Mouse (Mus musculus) kidney, postnatal 10 days (tissue): Measurements from ENCODE around the gene Lgals8.
"Not testable (repeated sequence)": the region's sequence is repeated elsewhere in the genome, so short reads cannot be mapped to it uniquely, and the experiment has no call there.

ENCODE experiments used
- DNase-seq: peaks from one replicate; pipeline ENCODE4 v3.0.0; 2021; ENCODE audit warnings: mixed read lengths

The Lgals8 gene

DNA sequence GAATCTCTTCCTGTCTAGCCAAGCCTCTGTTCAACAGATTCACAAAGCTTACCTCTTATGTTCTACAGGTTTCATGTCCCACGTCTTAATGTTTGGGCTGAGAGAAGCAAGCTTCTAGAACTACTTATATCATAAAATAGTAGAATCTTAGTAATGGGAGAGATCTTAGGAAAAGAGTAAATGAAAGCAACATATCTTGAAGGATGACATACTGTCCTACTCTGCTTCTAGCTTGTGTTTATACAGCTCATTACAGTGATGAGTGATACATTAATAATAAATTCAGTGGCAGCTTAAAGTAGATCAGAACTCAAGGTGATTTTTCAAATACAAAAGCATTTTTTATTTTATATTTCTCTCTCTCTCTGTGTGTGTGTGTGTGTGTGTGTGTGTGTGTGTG lies at the start of gene Lgals8:
Gene Lgals8 (minus strand): TSS at position 101 of the 400 bp plus-strand sequence.
- DNase-seq: no peak

DNA sequence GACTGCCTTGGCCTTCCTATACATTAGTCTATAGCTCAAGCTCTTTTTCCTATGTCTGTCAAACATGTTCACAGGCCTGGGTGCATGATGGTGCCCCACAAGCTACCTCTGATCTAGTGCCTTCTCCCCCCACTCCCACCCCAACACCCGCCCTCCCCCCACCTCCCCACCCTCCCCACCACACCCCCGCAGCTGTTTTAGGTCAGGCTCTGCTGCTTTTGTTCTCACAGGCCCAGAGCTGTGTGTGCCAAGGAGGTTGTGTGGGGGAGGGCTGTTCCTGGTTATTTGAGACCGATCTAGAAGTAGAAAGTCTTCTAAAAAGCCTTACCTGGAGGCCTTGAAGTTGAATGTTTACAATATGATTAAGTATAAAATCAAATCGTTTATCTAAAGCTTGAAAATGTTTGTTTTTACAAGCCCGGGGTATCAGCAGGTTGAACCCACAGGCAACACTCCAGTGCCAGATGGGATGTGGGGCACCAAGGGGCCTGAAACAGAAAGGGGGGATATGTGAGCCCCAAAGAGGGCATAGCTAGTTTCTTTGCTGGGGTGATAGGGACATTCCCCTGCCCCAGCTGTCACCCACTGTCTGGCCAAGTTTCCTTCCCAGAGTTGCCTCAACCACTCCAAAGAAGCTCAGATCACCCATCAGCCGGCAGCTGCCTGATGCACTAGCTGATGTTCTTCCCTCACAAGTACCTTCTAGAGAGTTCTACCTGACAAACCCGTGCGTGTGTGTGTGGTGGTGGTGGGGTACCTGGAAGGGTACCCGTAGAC lies 46.6 kb upstream of the Lgals8 start:
- no peak for DNase-seq

DNA sequence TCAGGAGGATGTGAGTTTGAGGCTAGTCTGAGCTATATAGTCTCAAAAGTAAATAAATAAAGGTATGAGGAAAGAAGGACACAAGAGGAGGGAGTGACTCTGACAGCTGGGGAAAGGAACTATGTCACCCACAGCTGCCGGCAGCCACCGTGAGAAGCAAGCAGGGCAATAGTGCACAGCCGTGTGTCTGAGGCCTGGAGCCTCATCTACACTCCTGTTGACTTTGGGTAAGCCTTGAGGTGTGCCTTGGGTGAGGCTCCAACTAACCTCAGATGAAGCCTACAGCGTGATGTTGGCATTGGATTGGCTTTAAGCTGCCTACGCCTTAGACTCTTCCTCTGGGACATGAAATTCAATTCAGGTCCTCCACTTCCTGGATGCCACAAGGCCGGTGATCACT lies 45.3 kb upstream of the Lgals8 start:
- DNase-seq: no peak

DNA sequence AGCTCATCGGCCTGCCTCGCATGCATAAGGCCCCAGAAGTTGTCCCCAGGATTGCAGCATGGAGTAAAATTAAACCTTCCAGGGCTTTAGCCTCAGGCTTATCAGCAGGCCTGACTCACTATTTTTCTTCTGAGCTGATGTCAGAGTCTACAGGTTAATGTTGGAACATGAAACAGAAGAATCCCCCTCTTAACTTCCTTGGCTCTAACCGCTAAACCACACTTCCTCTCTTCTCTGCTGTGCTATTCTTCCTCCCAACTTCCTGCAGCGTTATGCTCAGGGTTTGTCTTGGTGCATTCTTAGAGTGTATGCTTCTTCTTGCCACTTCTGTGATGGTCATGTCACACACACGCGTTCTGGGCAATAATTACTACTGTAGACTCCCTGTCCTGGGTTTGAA lies 42.7 kb upstream of the Lgals8 start:
- no peak for DNase-seq

DNA sequence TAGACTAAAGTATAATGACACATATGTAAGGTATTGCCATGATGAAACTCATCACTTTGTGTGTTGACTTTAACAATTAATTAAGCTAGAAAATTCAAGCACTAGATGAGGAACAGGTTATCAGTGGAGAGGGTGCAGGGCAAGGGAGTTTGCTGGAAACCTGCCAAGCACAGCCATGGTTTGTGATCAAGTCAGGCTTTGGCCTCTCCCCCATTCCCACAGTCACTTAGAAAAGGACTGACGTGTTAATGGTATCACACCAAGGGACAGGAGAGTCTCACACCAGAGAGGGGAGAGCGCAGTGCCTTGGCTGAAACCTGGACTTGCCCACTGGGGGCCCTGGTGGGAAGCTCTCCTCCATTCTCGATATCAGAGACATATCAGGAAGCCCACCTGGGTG lies 40.6 kb upstream of the Lgals8 start:
- DNase-seq: peak; percentile 26

DNA sequence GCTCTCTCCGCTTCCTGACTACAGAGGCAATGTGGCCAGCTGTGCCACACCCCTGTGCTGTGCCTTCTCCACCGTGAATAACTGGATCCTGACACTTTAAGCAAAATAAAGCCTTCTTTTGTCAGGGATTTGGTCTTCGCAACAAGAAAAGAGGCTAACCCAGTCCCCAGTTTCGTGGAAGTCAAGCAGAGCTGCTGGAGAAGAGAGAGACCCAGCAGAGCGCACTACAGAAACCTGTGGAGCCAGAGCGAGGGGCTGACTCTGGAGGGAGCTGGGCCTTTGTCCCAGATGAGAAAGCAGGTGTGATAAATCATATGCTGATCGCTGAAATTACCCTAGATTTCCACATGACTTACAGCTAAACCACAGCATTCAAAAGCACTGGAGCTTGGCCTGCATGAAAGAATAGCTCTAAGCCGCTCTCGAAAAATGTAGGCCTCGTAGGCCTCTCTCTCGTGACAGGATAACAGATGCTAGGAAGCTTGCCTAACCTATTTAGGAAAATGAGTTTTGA lies 38.6 kb upstream of the Lgals8 start:
- DNase-seq: no peak

DNA sequence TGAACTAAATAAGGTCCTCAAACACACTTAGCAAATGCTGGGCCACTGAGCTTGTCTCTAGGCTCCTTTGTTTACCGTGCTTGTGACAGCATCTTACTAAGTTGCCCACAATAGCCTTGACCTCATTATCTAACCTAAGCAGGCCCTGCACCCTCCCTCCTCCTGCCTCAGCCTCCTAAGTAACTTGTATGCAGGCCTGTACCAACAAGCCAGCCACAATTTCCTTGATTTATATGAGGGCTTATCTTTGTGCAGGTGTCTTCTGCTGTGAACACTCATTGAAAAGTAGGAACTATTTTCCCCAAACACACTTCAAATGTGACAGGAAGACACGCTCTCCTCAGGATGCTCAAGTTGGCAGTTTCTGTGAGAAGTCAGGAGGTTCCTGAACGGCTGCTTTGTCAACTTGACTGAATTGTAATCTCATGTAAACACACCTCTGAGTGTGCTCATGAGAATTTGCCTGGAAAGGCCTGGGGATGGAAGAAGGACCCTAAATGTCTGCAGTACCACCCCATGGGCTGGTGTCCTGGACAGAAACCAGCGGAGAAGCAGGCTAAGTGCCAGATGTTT lies 38.0 kb upstream of the Lgals8 start:
- DNase-seq: no peak

DNA sequence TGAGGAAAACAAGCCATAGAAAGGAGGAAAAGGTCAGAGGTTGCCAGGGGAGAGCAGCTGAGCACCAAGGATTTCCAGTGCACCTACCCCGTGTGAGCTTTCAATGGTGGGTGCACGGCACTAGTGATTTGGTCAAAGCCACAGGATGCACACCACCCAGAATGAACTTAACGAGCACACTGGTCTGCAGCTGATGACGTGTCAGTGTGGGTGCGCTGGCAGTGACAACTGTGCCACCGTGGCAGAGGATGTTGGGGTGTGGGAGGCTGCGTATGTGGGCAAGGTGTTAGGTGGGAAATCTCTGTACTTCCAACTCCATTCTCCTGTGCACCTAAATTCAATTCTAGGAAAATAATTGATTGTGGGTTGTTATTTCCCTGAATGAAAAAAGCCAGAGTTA lies 34.4 kb upstream of the Lgals8 start:
- DNase-seq: no peak

DNA sequence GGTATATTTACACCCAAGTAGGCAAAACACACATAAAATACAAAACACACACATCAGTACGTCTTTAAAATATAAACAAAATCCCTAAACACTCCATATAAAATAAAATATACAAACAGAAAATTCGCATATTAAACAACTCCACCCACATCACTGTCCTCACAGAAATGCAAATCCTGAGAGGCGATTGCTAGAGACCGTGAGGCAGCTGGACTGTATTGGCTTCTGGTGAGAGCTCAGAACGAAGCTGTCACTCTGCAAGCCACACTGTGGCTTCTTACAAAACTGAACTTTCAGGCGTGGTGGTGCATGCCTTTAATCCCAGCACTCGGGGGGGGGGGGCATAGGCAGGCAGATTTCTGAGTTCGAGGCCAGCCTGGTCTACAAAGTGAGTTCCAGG lies 33.1 kb upstream of the Lgals8 start:
- DNase-seq: no peak

DNA sequence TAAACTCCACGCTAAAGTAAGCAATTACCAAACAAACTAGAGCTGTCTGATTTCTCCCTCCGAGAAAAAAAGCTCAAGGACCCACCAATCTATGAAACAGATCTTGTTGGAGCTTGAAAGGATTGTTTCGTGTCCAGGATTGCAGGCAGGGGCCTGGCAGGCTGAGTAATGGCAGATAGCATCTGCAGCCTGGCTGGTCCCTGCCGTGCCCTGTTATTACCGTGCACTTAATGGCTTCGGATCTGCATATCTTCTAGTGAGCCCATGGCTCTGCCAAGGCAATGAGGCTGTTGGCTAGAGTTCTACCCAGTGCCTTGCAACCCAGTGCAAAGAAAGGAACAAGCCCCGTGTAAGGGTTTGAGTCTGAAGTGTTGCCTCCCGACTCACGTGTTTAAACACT lies 30.0 kb upstream of the Lgals8 start:
- DNase-seq: no peak

DNA sequence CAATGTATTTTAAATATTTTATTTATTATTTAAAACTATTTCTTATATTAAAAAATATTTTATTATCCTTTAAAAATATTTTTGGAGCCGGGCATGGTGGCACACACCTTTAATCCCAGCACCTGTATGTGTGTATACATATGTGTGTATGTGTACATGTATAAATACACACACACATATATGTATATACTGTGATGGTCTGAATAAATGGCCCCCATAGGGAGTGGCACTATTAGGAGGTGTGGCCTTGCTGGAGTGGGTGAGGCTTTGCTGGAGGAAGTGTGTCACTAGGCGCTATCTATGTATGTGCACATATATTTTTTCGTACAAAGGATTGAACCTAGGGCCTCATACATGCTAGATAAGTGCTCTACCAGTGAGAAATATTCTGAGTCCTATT lies 27.8 kb upstream of the Lgals8 start:
- DNase-seq: no peak

DNA sequence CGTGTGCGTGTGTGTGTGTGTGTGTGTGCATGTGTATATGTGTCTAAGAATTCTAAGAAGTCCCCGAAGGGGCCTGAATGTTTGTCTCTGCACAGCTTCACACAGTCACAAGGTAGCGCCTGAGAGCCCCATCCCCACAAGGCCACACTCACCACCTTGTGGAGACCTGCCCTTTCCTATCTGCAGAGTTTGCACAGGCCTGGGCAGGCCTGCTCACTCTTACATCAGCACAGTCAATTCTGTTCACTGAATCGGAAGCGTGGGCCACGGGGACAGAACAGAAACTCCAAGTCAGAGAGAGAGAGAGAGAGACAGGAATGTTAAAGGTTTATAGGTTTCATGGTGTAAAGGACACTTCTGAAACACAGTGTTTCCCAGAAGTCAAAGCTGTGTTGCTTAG lies 20.9 kb upstream of the Lgals8 start:
- no peak for DNase-seq

DNA sequence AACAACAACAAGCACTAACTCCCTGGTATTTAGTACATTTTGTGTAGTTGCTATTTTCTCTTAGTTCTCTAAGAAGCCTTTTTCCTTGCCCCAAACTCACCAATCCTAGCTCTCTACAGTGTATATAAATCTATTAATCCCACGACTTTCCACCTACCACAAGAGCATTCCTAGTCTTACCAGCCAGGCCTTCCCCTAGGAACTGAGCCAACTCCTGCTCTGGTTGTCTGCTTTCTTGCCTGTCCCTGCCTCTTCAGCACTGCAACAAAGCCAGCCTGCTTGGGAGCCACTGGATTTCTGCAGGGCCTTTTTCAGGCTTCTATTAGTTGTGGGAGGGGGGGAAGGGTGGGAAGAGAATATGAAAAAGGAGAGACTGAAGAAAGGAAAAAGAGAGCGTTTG lies 20.5 kb upstream of the Lgals8 start:
- no peak for DNase-seq

DNA sequence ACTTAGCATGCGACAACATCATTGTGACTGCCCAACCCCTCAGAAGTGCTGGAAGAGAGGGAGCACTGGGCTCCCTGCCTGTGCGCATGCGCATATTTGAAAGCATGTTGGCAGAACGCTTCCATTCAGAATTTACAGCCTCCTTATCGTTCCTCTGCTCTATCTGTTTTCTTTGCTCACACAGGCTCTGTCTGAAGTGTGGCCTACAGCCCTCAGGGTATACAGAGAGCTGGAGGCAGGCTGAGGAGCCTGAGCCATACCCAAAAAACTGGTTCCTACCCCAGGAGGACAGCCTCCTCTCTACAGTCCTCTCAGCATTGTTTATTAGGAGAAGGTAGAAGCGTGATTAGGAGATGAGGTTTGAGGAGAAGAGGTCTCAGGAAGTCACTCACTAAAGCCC lies 15.1 kb upstream of the Lgals8 start:
- DNase-seq: peak; percentile 42

DNA sequence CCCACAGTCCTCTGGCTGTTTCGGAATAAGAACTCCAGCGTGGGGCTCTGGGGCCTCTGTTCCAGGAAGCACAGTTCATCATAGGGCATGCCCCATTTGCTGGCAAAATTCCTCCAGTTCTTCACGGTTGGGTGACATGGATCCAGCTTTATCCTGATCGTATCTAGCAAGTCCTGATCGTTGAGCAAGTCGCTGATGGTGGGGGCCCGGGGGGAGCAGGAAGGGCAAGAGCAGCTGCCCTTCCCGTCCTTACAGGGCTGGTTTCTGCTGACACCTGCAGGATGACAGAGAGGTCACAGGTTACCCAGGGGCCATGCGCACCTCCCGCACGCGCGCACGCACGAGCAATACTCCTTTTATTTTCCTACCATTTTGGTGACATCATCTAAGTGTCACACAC lies 13.6 kb upstream of the Lgals8 start:
- peak; percentile 75 for DNase-seq

DNA sequence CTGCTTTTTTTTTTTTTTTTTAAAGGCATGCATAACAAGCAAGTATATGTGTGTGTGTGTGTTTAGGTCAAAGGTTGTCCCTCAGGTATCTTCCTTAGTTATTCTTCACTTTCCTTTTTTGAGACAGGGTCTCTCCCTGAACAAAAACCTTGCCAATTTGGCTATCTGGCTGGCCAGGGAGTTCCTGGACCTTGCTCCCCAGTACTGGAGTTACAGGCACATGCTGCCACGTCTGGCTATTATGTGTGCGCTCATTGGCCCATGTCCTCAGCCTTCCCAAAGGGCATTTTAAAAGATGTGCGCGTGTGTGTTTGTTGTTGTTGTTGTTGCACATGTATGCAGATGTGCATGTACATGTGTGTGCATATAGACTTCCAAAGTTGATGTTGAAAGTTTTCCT lies 12.1 kb upstream of the Lgals8 start:
- DNase-seq: no peak

DNA sequence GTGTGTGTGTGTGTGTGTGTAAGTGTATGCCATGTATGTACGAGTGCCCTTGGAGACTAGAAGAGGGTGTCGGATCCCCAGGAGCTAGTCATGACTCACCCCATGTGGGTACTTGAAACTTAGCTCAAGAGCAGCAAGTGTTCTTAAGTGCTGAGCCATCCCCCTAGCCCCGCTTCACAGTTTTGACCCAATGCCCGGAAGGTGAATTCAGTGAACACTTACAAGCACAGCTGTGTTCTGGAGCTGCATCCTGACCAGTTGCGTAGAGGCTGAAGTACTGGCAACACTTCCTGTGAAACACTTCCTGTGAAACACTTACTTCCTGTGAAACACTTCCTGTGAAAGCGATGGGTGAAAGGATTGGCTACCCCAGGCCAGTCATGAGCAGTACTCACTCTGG lies 10.5 kb upstream of the Lgals8 start:
- no peak for DNase-seq

DNA sequence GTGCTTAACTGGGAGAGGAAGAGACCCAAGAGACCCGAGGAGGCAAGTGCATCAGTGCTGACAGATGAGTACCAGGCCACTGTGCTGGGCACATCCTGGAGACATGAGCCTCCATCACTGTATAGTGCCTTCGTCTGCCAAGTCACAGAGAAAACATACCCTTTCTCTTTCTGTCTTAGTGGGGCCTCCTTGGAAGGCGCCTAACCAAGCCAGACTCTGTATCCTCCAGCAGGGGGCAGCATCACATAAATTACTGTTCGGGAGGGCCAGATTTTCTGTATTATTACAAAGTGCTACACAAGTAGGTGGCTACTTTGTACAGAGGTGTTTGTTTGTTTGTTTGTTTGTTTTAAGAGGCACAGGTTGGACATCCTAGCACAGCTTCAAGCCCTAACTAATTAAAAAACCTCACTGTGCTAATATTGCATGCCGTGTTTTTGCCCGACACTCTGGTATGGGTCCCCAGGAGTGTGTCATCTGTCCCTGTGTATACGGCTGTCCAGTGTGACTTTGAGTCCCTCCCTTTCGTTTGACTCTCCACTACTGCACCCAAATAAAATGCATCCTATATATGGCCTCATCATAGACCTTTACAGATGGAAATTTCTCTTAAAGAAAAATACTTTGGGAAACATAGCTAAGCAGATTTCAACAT lies 9.1 kb upstream of the Lgals8 start:
- DNase-seq: peak; percentile 85

DNA sequence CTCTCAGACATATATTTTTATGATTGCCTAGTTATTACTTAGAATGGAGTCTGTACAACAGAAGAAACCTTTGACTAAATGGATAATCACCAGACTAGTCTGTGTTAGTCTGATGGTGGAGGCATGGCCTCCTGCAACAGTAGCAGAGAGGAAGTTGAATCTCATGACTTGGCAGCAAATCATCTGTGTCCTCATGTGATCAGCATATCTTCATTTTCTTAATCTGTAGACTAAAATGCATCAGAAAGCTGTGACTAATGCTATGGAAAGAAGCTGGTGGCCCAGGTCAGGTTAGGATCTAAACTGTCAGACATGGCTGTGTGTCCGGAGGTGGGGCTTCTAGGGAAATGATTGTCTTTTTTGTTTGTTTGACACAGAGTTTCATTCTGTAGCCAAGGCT lies 3.7 kb upstream of the Lgals8 start:
- peak; percentile 17 for DNase-seq

DNA sequence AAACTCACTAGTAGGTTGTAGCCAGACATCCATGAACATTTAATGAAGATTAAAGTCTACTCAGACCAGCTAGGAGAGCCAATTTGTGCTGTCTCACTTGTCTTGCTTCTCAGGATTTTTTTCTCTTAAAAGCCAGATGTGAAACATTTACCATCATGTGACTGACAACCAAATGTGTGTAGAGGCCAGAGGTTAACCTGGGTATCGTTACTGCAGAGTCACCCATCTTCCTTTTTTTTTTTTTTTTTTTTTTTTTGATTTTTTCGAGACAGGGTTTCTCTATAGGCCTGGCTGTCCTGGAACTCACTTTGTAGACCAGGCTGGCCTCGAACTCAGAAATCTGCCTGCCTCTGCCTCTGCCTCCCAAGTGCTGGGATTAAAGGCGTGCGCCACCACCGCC lies 585 bp downstream of the Lgals8 start:
- DNase-seq: not testable (repeated sequence)

DNA sequence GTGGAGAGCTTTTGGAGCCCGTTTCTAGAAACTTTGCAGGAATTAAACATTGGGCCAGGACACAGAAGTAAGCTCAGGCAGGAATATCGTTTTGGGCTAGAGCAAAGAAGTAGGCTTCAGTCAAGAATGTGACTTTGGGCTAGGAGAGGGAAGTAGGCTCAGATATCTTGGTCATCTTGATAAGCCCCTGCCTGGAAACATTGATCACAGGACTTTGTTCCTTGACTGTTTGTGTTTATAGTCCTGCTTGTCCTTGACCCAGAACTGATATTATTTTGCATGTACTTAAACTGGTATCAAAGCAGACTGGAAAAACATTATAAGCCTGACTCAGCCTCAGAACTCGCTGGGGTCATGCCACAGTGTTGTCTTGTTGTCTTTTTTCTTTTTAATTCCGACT lies 2.1 kb downstream of the Lgals8 start:
- DNase-seq: no peak

DNA sequence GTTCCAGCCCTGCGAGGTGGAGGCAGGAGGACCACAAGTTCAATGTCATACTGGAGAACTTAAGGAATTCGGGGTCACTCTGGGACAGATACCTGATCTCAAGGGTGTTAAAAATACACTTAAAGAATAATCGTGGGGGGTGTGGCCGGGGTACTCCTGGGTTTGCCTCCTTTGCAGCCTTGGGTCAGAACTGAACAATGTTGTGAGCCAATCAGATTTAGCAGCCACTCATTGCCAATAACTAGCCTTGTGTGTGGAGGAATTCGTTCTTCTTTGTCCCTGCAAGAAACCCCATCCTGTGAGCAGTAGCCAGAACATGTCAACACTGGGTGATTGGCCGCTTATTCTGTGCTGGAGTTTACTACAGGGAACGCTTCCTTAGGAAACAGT lies 3.0 kb downstream of the Lgals8 start:
- DNase-seq: no peak

DNA sequence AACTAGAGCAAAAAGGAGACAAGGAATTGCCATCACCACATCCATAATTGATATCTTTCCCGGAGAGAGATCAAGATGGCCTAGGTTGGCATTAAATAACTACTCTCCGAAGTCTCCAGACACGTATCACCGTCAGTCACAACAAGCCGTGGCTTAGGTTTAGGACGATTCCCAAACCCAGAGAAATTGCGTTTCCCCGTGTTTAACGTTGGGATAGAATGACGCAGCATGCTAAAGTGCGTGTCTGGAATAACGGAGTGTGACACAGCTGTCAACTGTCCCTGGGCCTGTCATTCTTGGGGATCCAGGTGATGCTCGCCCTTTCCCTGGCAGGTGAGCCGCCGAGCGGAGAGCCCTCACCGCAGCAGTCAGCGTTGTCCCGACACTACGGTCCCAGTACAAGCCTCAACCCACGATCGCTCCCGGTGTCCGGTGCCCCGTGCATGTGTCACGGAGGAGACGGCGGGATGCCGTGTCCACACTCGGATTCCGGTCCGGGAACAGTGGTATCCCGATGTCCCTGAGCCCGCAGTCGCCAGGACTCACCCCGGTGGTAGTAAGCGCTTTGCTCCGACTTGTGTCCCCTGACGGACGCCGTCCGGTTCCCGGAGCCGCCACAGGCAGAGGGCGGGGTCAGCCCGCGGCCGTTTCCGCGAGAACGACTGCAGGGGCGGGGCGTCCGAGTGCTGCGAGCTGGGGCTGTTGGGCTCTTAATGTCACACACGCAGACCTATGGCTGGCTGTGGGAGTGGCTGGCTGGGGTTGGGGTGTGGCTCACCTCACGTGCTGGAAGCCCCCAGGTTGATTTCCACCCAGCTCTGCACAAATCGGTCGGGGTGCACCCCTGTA lies 3.6 kb downstream of the Lgals8 start:
- peak; percentile 98 for DNase-seq
